Mouse (Mus musculus): ENCODE results near the gene Nkd1.

Nkd1 gene

GRCm38 (mm10) chr8:88577666-88578065, 56.5 kb downstream of the Nkd1 start:
- no peak for DNase-seq

- DNase-seq: no peak
Observed at GRCm38 (mm10) chr8:88578413-88579175, 57.4 kb downstream of the Nkd1 start.

GRCm38 (mm10) chr8:88579246-88579645, 58.1 kb downstream of the Nkd1 start:
- DNase-seq: no peak

- no peak for DNase-seq
Observed at GRCm38 (mm10) chr8:88579668-88580330, 58.6 kb downstream of the Nkd1 start.

- DNase-seq: no peak
Observed at GRCm38 (mm10) chr8:88580785-88581184, 59.6 kb downstream of the Nkd1 start.

- no peak for DNase-seq
Observed at GRCm38 (mm10) chr8:88583863-88584262, 62.7 kb downstream of the Nkd1 start.

- no peak for DNase-seq
Observed at GRCm38 (mm10) chr8:88588205-88588889, 67.2 kb downstream of the Nkd1 start.

- DNase-seq: no peak
Observed at GRCm38 (mm10) chr8:88590226-88590625, 69.1 kb downstream of the Nkd1 start.

GRCm38 (mm10) chr8:88593947-88594346, 72.8 kb downstream of the Nkd1 start:
- no peak for DNase-seq

- no peak for DNase-seq
Observed at GRCm38 (mm10) chr8:88596042-88596441, 74.9 kb downstream of the Nkd1 start.

- no peak for DNase-seq
Observed at GRCm38 (mm10) chr8:88598578-88598977, 77.4 kb downstream of the Nkd1 start.

GRCm38 (mm10) chr8:88599491-88599890, 78.3 kb downstream of the Nkd1 start:
- no peak for DNase-seq

GRCm38 (mm10) chr8:88603446-88603989, 82.4 kb downstream of the Nkd1 start:
- DNase-seq: no peak

GRCm38 (mm10) chr8:88604065-88605038, 83.2 kb downstream of the Nkd1 start:
- peak; percentile 78 for DNase-seq

GRCm38 (mm10) chr8:88605361-88606040, 84.3 kb downstream of the Nkd1 start:
- DNase-seq: no peak

GRCm38 (mm10) chr8:88609036-88609435, 87.9 kb downstream of the Nkd1 start:
- DNase-seq: no peak

GRCm38 (mm10) chr8:88610271-88610670, 89.1 kb downstream of the Nkd1 start:
- no peak for DNase-seq

- DNase-seq: no peak
Observed at GRCm38 (mm10) chr8:88614981-88615380, 93.8 kb downstream of the Nkd1 start.

- no peak for DNase-seq
Observed at GRCm38 (mm10) chr8:88618612-88619011, 97.5 kb downstream of the Nkd1 start.

- DNase-seq: peak; percentile 46
Observed at GRCm38 (mm10) chr8:88619513-88619912, 98.4 kb downstream of the Nkd1 start.

GRCm38 (mm10) chr8:88620931-88621330, 99.8 kb downstream of the Nkd1 start:
- no peak for DNase-seq

GRCm38 (mm10) chr8:88621408-88621807, 100.3 kb downstream of the Nkd1 start:
- peak; percentile 71 for DNase-seq
